Mouse (Mus musculus): ENCODE data around the gene Frmpd4.

- TF ChIP-seq POLR2A (IDR thresholded peaks at IDR 0.05; ENCODE audit: insufficient read length, low read depth) (no peak), POLR2AphosphoS2 (IDR thresholded peaks at IDR 0.05; ENCODE audit: insufficient read length, low read depth) (no peak), CEBPB (IDR thresholded peaks at IDR 0.05; ENCODE audit: insufficient read depth, poor library complexity, severe bottlenecking) (no peak), MAX (IDR thresholded peaks at IDR 0.05; ENCODE audit: low read depth) (no peak), TCF12 (IDR thresholded peaks at IDR 0.05; ENCODE audit: insufficient read depth, poor library complexity, severe bottlenecking) (no peak), USF1 (IDR thresholded peaks at IDR 0.05; ENCODE audit: low read depth) (no peak), REST (IDR thresholded peaks at IDR 0.05; ENCODE audit: insufficient read depth, insufficient read length) (no peak), E2F4 (IDR thresholded peaks at IDR 0.05; ENCODE audit: insufficient read depth) (no peak), MYOG (IDR thresholded peaks at IDR 0.05; ENCODE audit: control insufficient read depth in 1 of 3, insufficient read depth in 1 of 3, insufficient read length in 2 of 3, low read depth in 2 of 3) (no peak), MYOD1 (IDR thresholded peaks at IDR 0.05; ENCODE audit: control insufficient read depth in 1 of 3, insufficient read length in 2 of 3, low read depth in 2 of 3) (no peak)
These were observed 667.5 kb downstream of the Frmpd4 start for GRCm38 (mm10) chrX:167909483-167909882.

Measured in myocyte (in vitro differentiated cells).